Mouse (Mus musculus) brain, adult 2 months (tissue): ENCODE measurements around the gene Nenf.

Source experiments
- DNase-seq: peaks from one replicate; pipeline ENCODE4 v3.0.0; 2011; ENCODE audit warnings: low read depth, low spot score

Nenf gene

GRCm38 (mm10) chr1:191323381-191323780 lies 5.4 kb upstream of the Nenf start:
- no peak for DNase-seq

- no peak for DNase-seq
These were observed 692 bp upstream of the Nenf start for GRCm38 (mm10) chr1:191318686-191319085.

- no peak for DNase-seq
These were observed 1.2 kb downstream of the Nenf start for GRCm38 (mm10) chr1:191316818-191317217.

- no peak for DNase-seq
These were observed 4.1 kb downstream of the Nenf start for GRCm38 (mm10) chr1:191313926-191314325.

- DNase-seq: no peak
These were observed 4.8 kb downstream of the Nenf start for GRCm38 (mm10) chr1:191313158-191313557.

- peak; percentile 94 for DNase-seq
These were observed 5.5 kb downstream of the Nenf start for GRCm38 (mm10) chr1:191312513-191312941.

- DNase-seq: no peak
These were observed 6.6 kb downstream of the Nenf start for GRCm38 (mm10) chr1:191311296-191311898.

- DNase-seq: no peak
These were observed 10.1 kb downstream of the Nenf start for GRCm38 (mm10) chr1:191307766-191308455.

GRCm38 (mm10) chr1:191306316-191306715 lies 11.7 kb downstream of the Nenf start:
- no peak for DNase-seq

GRCm38 (mm10) chr1:191305610-191306009 lies 12.4 kb downstream of the Nenf start:
- peak; percentile 53 for DNase-seq

GRCm38 (mm10) chr1:191304216-191304615 lies 13.8 kb downstream of the Nenf start:
- no peak for DNase-seq

GRCm38 (mm10) chr1:191303736-191304135 lies 14.3 kb downstream of the Nenf start:
- no peak for DNase-seq

GRCm38 (mm10) chr1:191301903-191302302 lies 16.1 kb downstream of the Nenf start:
- no peak for DNase-seq

- peak; percentile 81 for DNase-seq
These were observed 18.6 kb downstream of the Nenf start for GRCm38 (mm10) chr1:191299215-191299942.

- DNase-seq: no peak
These were observed 19.7 kb downstream of the Nenf start for GRCm38 (mm10) chr1:191298304-191298703.

- peak; percentile 41 for DNase-seq
These were observed 21.5 kb downstream of the Nenf start for GRCm38 (mm10) chr1:191296445-191296844.

- DNase-seq: no peak
These were observed 22.2 kb downstream of the Nenf start for GRCm38 (mm10) chr1:191295784-191296183.

- no peak for DNase-seq
These were observed 23.8 kb downstream of the Nenf start for GRCm38 (mm10) chr1:191293996-191294795.

- no peak for DNase-seq
These were observed 24.9 kb downstream of the Nenf start for GRCm38 (mm10) chr1:191293051-191293450.

- DNase-seq: peak; percentile 93
These were observed 25.6 kb downstream of the Nenf start for GRCm38 (mm10) chr1:191292348-191292747.

- DNase-seq: peak; percentile 29
These were observed 29.2 kb downstream of the Nenf start for GRCm38 (mm10) chr1:191288762-191289161.

GRCm38 (mm10) chr1:191284502-191284901 lies 33.5 kb downstream of the Nenf start:
- DNase-seq: no peak
